Mouse (Mus musculus) ES-E14 (cell line): Measurements from ENCODE around the gene B4galnt1.

Source experiments
- HCFC1 ChIP-seq: IDR thresholded peaks from 2 replicates; pipeline ENCODE4 v1.6.1; 2012; ENCODE audit warnings: low read length, inconsistent platforms, borderline replicate concordance; ENCODE audit not compliant: insufficient read depth
- MAFK ChIP-seq: IDR thresholded peaks from 2 replicates; pipeline ENCODE4 v1.6.1; 2014; ENCODE audit warnings: mild to moderate bottlenecking, low read depth, low read length, inconsistent platforms; ENCODE audit not compliant: insufficient read depth
- ZC3H11A ChIP-seq: IDR thresholded peaks from 2 replicates; pipeline ENCODE4 v1.6.1; 2012; ENCODE audit warnings: low read depth, mild to moderate bottlenecking, inconsistent platforms, low read length, borderline replicate concordance

DNA sequence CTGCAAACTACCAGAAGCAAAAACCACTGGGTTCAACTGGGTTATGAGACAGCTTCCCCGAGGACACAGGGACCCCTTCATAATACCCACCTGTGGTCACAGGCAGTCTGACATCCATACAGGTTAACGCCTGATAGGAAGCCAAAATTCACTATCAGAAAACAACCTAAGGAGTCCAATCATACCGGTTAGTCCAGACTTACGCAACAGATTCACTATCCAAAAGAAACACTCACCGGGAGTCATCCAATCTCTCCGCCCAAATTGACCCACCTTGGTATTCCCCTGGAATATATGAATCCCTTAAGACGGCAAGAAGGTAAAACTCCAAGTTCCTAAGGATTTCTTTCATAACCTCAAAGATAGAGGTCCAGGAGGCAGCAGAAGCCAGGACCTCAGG lies 20.5 kb upstream of the B4galnt1 start:
- TF ChIP-seq MAFK: no peak
- no peak for TF ChIP-seq ZC3H11A
- no peak for TF ChIP-seq HCFC1
